Mouse (Mus musculus) heart, adult 8-10 months (tissue): ENCODE measurements around the gene Fam209. TPM values are rescaled to one million over a fixed set of nuclear protein-coding genes. Genes with fewer than 3 reads are reported as not detected.

Experiments used
- DNase-seq: peaks from one replicate; pipeline ENCODE4 v3.0.0; 2022; ENCODE audit warnings: low spot score
- total RNA-seq, 4 experiments: library from RNA; stranded (reverse); gene quantifications; 2 replicates each; pipeline ENCODE4 v1.2.4; 2022

The Fam209 gene
- total RNA-seq: not detected

DNA sequence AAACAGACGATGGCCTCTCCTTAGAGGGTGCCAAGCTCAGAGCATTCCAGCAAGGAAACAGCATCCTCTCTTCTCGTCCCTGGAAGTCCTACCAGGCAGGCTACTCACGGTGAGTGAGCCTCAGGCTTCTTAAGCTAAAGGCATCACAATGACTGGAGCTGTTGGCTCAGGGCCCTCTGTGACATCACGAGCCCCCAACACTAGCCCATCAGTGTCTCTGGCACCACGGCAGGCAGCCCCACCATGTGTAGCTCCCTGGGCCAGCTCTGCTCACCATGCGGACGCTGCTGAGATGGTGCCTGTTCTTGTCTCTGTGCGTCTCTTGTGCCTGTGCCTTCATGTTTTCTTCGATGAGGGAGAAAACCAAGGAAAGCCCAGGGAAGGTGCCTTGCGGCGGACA is at the start of gene Fam209:
TSS of gene Fam209 (plus strand) at position 203 of the 400 bp plus-strand sequence.
- no peak for DNase-seq

DNA sequence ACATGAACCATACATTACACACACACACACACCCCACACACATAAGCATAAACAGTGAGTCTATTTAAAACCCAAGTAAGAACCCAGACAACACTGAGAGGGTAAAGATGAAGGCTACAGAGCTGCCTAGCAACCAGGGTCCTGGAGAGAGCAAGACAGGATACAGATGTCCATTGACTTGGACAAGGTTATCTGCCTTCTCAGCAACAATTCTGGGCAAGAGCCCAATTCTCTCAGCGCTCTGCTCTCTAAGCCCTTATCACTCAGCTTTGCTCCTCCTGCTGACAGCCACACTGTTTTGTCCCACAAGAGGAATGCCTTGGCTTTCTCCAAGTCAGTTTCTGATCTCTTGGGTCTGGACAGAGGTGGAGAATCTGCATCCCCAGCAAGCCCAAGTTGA is 41.7 kb upstream of the Fam209 start:
- DNase-seq: no peak

GRCm38 (mm10) chr2:172433746-172434145 is 38.6 kb upstream of the Fam209 start:
- no peak for DNase-seq

DNA sequence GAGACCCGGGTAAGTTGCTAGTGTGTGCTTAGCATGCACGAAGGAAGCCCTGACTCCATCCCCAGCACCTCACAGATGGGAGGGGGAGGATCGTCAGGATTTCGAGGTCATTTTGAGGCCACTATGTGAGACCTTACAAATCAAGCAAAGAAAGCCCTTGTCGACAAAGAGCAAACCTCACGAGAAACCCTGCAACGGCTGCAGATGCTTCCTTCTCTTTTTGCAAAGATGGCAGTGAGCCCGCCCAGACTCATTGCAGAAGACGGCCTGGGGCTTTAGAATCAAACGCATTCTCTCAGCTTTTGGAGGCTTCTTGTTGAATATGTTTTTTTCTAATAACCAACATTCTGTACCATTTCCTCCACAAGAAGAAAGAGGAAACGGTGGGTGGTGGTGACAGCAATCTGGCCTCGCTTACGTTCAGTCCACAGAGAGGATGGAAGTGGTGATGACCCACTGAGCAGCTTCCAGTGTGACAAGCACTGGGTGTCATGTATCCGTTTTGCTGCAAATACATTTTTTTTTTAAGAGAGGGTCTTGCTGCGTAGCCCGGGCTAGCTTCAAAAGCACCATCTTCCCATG is 34.9 kb upstream of the Fam209 start:
- no peak for DNase-seq

DNA sequence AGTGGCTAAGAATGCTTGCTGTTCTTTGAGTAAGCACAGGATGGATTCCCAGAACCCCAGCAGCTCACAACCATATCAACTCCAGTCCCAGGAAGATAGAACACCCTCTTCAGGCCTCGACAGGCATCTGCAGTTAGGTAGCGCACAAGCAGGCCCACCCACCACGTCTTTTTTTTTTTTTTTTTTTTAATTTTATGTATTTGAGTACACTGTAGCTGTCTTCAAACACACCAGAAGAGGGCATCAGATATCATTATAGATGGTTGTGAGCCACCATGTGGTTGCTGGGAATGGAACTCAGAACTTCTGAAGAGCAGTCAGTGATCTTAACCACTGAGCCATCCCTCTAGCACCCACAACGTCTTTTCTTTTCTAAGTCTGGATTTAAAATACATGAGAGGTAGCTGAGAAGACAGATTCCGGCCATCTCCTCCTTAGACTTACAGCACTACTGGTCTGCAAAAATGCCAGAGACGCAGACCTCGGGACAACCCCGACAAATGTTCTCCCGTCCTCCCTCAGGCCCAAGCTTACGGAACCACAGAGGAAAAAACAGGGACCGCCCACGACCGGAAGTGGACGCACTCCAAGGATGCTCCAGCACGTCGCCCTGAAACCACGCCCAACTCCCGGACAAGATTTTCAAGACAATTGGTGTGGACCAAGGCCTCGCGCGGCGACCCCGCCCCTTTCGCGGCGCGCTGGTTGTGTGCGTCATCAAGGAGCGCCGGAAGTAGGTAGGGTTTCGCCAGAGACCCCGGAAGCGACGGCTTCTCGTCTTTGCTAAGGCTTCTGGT is 32.3 kb upstream of the Fam209 start, which contains the start of gene Rtf2:
TSS of gene Rtf2 (plus strand) at position 714 of the 797 bp plus-strand sequence.
- peak; percentile 99 for DNase-seq

- DNase-seq: no peak
Observed at GRCm38 (mm10) chr2:172440640-172441005, 31.7 kb upstream of the Fam209 start.

DNA sequence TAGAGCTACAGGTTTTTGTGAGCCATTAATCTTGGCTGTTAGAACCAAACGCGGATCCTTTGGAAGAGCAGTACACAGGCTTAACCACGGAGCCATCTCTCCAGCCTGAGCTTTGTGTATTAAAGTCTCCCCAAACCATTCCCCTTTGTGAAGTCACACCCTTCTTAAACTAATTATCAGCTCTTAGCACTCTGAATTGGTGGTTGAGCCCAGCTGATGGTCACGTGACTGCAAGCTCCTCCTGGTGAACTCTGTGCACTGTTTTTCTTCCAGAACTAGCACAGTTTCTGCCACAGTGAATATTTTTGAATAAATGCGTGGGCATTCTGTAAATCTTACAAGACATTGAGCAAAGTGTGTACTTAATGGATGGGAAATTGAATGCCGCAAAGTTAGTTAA is 31.1 kb upstream of the Fam209 start:
- DNase-seq: no peak

GRCm38 (mm10) chr2:172445617-172446016 is 26.7 kb upstream of the Fam209 start:
- no peak for DNase-seq

GRCm38 (mm10) chr2:172447317-172447716 is 25.0 kb upstream of the Fam209 start:
- no peak for DNase-seq

DNA sequence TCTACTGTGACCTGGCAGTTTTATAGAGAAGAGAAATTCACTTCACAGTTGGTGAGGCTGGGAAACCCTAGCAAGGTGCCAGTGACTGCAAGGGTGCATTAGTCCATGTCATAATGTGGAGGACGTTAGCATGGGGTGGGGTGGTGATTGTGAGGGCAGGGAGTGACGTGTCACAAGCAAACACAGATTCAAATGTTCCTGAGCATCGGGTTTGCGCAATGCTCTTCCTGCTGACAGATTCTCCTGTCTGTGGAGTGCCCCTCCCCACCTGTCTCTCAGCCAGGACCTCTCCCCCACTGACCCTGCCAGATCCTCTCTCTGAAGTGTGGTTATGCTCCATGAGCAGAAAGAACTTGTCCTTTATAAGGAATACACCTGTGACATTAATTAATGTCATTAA is 24.0 kb upstream of the Fam209 start:
- no peak for DNase-seq

GRCm38 (mm10) chr2:172450640-172451039 is 21.7 kb upstream of the Fam209 start:
- no peak for DNase-seq

- no peak for DNase-seq
Observed at GRCm38 (mm10) chr2:172452031-172452430, 20.3 kb upstream of the Fam209 start.

DNA sequence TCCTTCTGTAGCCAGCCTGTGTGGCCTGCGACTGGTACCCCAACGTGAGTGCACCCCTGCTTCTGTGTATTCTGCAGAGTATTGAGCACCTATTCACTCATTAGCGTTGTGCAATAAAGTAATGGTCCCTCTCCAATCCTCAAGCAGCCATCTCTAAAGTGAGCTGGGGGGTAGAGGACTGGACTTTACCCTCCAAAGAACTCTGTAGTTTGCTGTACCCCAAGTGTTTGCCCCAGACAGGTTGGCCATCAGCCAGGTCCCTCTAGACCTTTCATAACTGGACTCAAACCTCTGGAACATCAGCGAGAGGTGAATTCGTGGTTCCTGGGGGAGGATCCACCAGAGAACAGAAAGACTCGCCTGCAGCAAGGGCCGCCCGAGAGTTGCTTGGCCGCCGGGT is 19.9 kb upstream of the Fam209 start:
- no peak for DNase-seq

- DNase-seq: no peak
Observed at GRCm38 (mm10) chr2:172458496-172458895, 13.8 kb upstream of the Fam209 start, which contains the start of gene Gcnt7. TSS of gene Gcnt7 (minus strand) at chr2:172458596.

- DNase-seq: no peak
Observed at GRCm38 (mm10) chr2:172460647-172461046, 11.7 kb upstream of the Fam209 start.

GRCm38 (mm10) chr2:172462813-172463212 is 9.5 kb upstream of the Fam209 start:
- no peak for DNase-seq

DNA sequence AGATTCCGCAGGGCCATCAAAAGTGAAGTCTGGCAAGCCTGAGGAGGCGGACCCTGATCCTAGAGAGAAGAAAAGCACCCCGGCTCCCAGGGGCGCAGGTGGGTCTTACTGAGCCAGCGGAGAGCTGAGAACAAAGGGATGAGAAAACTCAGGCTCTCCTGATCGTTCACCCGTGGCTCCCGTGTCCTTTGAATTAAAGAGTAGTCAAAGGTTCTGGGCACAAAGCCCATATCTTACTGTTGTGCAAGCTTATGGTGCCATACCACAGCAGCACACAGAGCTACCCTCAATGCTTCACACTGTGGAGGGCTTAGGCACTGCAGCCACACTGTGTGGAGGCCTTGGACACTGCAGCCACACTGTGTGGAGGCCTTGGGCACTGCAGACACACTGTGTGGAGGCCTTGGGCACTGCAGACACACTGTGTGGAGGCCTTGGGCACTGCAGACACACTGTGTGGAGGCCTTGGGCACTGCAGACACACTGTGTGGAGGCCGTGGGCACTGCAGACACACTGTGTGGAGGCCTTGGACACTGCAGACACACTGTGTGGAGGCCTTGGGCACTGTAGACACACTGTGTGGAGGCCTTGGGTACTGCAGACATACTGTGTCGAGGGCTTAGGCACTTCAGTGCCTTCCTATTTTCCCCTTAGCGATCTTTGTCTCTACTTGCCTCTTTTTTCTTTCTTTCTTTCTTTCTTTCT is 5.7 kb upstream of the Fam209 start:
- no peak for DNase-seq

DNA sequence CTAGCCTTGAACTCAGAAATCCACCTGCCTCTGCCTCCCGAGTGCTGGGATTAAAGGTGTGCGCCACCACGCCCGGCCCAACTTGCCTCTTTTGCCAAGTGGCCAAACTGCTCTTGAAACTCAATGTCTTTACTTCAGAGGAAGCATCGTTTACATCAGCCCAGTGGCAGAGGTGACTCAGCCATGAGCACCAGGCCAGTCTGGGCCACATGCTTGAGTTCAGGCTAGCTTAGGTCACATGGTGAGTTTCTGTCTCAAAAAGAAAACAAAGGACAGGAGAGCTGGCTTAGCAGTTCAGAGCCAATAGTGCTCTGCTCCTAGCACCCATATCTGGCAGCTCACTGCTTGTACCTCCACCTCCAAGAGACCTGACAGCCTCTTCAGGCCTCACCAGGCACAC is 5.1 kb upstream of the Fam209 start:
- DNase-seq: no peak

- no peak for DNase-seq
Observed at GRCm38 (mm10) chr2:172468346-172468819, 3.9 kb upstream of the Fam209 start.

GRCm38 (mm10) chr2:172473591-172473990 is 1.3 kb downstream of the Fam209 start:
- DNase-seq: no peak

DNA sequence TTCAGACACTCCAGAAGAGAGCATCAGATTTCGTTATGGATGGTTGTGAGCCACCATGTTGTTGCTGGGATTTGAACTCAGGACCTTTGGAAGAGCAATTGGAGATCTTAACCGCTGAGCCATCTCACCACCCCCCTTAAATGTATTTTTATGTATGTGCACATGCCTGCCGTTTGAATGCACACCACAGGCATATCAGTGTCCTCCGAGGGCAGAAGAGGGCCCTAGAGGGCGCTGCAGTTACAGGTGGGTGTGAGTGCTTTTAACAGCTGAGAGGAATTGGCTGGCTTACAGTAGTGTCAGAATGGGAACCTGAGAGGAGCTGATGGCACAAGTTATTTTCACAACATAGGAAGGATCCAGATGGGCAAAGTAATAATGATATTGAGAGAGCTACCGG is 2.6 kb downstream of the Fam209 start:
- DNase-seq: no peak

- no peak for DNase-seq
Observed at GRCm38 (mm10) chr2:172476707-172477260, 4.5 kb downstream of the Fam209 start.
